Mouse (Mus musculus) liver (tissue): ENCODE results near the gene Limk1.
A peak's percentile ranks its signal among the peaks of the same experiment; 100 is the strongest.

ENCODE experiments used
- DNase-seq: peaks from one replicate; pipeline ENCODE4 v3.0.0-alpha.2; 2020; ENCODE audit warnings: mixed read lengths

The Limk1 gene

DNA sequence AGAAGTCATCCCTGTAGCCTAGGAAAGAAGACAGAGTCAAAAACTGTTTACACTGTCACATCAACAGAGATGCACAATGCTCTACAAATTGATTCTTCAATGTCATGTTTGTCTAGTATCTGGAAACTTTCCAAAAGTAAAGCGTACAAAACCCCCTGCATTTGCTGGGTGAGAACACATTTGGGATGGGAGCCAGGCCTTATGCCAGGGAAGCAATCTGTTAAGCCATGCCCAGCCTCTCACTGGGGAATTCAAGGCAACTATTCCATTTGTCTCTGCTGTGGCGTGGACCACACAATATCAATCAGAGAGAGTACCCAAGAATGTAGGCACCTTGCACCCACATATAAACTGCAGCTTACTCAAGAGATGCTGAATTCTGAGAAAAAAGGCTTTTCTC lies 66.3 kb downstream of the Limk1 start:
- DNase-seq, result no peak

- no peak for DNase-seq
Observed at GRCm38 (mm10) chr5:134621099-134621640, 67.2 kb downstream of the Limk1 start.

GRCm38 (mm10) chr5:134620457-134620856 lies 67.9 kb downstream of the Limk1 start:
- DNase-seq, result no peak

- DNase-seq, result peak; percentile 64
Observed at GRCm38 (mm10) chr5:134617071-134617470, 71.3 kb downstream of the Limk1 start.

GRCm38 (mm10) chr5:134615780-134616179 lies 72.6 kb downstream of the Limk1 start:
- no peak for DNase-seq

DNA sequence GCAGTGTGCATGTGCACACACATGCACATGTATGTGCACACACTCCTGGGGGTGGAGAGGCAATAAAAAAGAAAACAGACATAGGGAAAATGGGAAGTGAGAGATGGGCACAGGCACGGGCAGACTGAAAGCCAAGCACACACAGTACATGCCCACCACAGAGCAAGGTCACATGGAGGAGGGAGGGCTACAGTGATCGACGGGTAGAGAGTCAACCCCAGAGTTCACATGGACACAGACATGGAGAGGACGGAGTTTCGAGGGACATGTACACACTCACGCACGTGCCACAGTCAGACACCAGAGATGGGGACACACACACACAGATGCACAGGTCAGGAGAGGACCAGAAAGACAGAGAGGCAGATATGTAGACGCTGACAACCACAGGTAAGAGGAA lies 73.0 kb downstream of the Limk1 start:
- DNase-seq, result no peak

- DNase-seq, result no peak
Observed at GRCm38 (mm10) chr5:134614802-134615201, 73.6 kb downstream of the Limk1 start, which contains the start of gene Lat2. Gene Lat2, minus strand, starts transcription at chr5:134615025.

- no peak for DNase-seq
Observed at GRCm38 (mm10) chr5:134614296-134614695, 74.1 kb downstream of the Limk1 start.

DNA sequence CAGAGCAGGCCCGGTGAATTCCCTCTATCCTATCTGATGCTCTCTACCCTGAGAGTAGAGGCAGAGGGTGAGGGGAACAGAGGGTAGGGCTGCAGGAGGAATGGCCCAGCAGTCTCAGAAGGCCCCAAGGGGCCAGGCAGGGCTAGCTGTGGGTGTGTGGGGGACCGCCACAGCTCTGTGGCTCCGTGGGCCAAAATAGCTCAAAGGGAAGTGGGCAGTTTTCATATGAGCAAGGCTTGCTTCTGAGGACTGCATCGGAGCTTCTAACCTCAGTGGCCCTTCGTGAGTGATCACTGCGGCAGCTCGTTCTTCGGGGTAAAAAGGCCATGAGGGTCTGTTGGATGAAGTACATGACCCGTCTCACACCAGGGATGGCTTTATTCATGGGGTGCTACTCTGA lies 74.7 kb downstream of the Limk1 start:
- DNase-seq, result no peak

- DNase-seq, result no peak
Observed at GRCm38 (mm10) chr5:134611810-134612521, 76.4 kb downstream of the Limk1 start.

GRCm38 (mm10) chr5:134609916-134610643 lies 78.3 kb downstream of the Limk1 start:
- DNase-seq, result no peak

DNA sequence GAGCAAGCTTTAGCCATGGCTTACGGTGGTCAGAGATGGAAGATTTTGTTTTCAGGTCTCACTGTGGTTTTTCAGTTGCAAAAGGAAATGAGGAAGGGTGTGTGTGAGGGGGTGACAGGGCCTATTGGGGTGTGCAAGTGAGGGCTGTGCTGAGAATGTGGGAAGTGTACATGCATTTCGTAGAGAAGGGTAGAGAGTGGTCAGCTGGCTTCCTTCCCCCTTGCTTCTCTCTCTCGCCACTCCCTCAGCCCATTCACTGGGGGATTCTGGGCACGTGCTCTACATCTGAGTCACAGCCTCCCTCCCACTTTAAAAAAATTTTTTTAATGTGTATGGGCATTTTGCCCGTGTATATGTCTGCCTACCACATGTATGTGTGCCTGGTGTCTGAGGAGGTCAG lies 81.3 kb downstream of the Limk1 start:
- no peak for DNase-seq

GRCm38 (mm10) chr5:134606314-134606713 lies 82.1 kb downstream of the Limk1 start:
- no peak for DNase-seq
